ENCODE assay signal across 9 mouse cellular contexts in the genomic region with DNA sequence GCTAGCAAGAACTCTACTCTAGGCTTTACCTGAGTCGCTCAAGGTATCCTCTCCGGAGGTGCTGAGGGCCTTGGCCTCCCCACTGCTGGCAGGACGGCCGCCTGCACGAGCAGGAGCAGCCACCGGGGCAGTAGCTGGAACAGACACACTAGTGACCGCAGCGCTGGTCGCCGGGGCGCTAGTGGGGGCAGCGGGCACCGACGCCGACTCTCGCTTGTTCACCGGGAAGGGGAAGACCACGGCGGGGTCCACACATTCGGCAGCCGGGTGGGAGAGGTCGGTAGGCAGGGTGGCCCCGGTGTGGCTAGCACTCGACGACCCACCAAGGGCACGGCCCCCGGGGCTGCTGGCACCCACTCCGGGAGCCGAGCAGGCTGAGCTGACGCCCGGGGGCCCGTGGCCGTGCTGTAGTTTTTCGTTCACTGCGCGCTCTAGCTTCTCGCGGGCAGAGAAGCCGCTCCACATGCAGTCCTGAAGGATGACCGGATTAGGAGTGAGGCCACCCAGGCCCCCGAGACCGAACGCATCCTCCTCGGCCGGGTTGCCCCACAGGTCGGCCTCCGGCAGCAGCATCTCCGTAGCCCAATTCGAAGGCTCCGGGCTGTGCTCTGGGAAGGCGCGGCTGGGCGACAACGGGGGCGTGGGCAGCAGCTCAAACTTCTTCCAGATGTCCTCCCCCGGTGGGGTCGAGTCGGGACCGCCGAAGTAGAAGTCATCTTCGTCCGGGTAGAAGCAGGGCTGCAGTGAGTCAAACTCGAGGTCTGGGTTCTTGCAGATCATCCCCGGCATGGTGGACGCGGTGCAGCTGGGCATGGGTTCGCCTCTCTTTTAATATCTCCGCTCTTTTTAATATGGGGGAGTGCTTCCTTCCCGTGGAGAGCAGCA. TPM values are rescaled to one million over a fixed set of nuclear protein-coding genes. Genes with fewer than 3 reads are reported as not detected.
DNase-seq lines count a peak whose midpoint lies in the region; ATAC-seq and TF ChIP-seq lines count a peak whose summit lies in the region.
"Had no signal": no experiment of that assay in that cellular context is flagged by ENCODE, and none has a peak within 500 bp of the region (broad histone marks: within the 10 kb centered on the region; RNA-seq: fewer than 3 reads in every experiment).

No protein-coding gene starts in this region.

- H3K4me3 ChIP-seq in cortical plate, adult 2 months (ENCODE audit: insufficient read depth, low read length), result peak overlapping the region; percentile 72
- peak overlapping the region; percentile 85 for H3K4me3 ChIP-seq in heart, embryonic 10.5 days
- peak overlapping the region; percentile 83 for H3K4me3 ChIP-seq in kidney, embryonic 14.5 days (ENCODE audit: low read length)
- peak overlapping the region; percentile 66 for H3K4me3 ChIP-seq in liver, embryonic 13.5 days (replicated peaks)

- peak overlapping the region; percentile 83 for H3K4me2 ChIP-seq in kidney, embryonic 14.5 days (replicated peaks; ENCODE audit: low read depth, low read length)
- peak overlapping the region; percentile 81 for H3K4me2 ChIP-seq in liver, embryonic 13.5 days

- TF ChIP-seq CTCF in cortical plate, adult 2 months (IDR thresholded peaks at IDR 0.05; ENCODE audit: extremely low read depth, insufficient read depth, low read length), result no peak

- H3K4me1 ChIP-seq in cortical plate, adult 2 months (ENCODE audit: control insufficient read depth, insufficient read depth, low read length), result peaks cover 3% of the 10 kb centered on the region; the same call in 1 of the 2 replicates
- peaks cover 29% of the 10 kb centered on the region for H3K4me1 ChIP-seq in heart, embryonic 10.5 days
- peaks cover 22% of the 10 kb centered on the region; the same call in 1 of the 2 replicates for H3K4me1 ChIP-seq in kidney, embryonic 14.5 days (ENCODE audit: control insufficient read depth, insufficient read depth, low read length)
- peaks cover 27% of the 10 kb centered on the region for H3K4me1 ChIP-seq in liver, embryonic 13.5 days (replicated peaks)

- no peaks in the 10 kb centered on the region for H3K9me3 ChIP-seq in heart, embryonic 10.5 days
- H3K9me3 ChIP-seq in kidney, embryonic 14.5 days (ENCODE audit: control insufficient read depth, low read length), result no peaks in the 10 kb centered on the region
- H3K9me3 ChIP-seq in liver, embryonic 13.5 days (replicated peaks), result no peaks in the 10 kb centered on the region

- H3K27ac ChIP-seq in cortical plate, adult 2 months (ENCODE audit: insufficient read depth, low read length), result no peak overlapping the region
- H3K27ac ChIP-seq in heart, embryonic 10.5 days, result peak overlapping the region; percentile 97
- H3K27ac ChIP-seq in kidney, embryonic 14.5 days (ENCODE audit: low read depth, low read length), result peak overlapping the region; percentile 87
- H3K27ac ChIP-seq in liver, embryonic 13.5 days, result no peak overlapping the region

- peaks cover 44% of the 10 kb centered on the region for H3K36me3 ChIP-seq in heart, embryonic 10.5 days
- H3K36me3 ChIP-seq in kidney, embryonic 14.5 days (ENCODE audit: control insufficient read depth, insufficient read depth, low read length), result peaks cover 35% of the 10 kb centered on the region
- peaks cover 10% of the 10 kb centered on the region; the same call in 1 of the 2 replicates for H3K36me3 ChIP-seq in liver, embryonic 13.5 days
- H3K36me3 ChIP-seq: G1E had no signal

- ATAC-seq in kidney, embryonic 14.5 days (ENCODE audit: low FRiP score, low TSS enrichment), result no peak; the same call in 1 of the 2 replicates
- ATAC-seq in liver, embryonic 13.5 days (ENCODE audit: low read depth), result no peak
- ATAC-seq in megakaryocyte progenitor cell, adult 5-6 weeks (replicated peaks; ENCODE audit: poor library complexity), result no peak

- no peaks in the 10 kb centered on the region for H3K27me3 ChIP-seq in heart, embryonic 10.5 days (ENCODE audit: insufficient read depth, poor library complexity, severe bottlenecking)
- H3K27me3 ChIP-seq in kidney, embryonic 14.5 days (ENCODE audit: control insufficient read depth, insufficient read depth, low read length), result no peaks in the 10 kb centered on the region
- H3K27me3 ChIP-seq in liver, embryonic 13.5 days, result peaks cover 75% of the 10 kb centered on the region

- H3K9ac ChIP-seq in kidney, embryonic 14.5 days (ENCODE audit: low read depth, low read length), result peak overlapping the region; percentile 84
- peak overlapping the region; percentile 67 for H3K9ac ChIP-seq in liver, embryonic 13.5 days

- under 1% methylated on average over 69 of the region's 69 CpGs for WGBS in heart, embryonic 10.5 days
- under 1% methylated on average over 68 of the region's 69 CpGs for WGBS in kidney, embryonic 14.5 days
- WGBS in liver, embryonic 13.5 days (ENCODE audit: insufficient replicate concordance), result under 1% methylated on average over 65 of the region's 69 CpGs

- intact Hi-C loops in heart, postnatal 25 days (cut with DNase I), result loop anchor here (2.0 to 5.0 kb wide), 3 partner anchors 157 to 618 kb away; no protein-coding TSS in a partner anchor

- peak; percentile 91 for DNase-seq in heart, adult 11 months
- DNase-seq in heart, postnatal 25 days (ENCODE audit: low spot score), result no peak
- no peak for DNase-seq in heart, embryonic 10.5 days (ENCODE audit: low spot score)
- no peak for DNase-seq in liver, embryonic 13.5 days
- DNase-seq in ovary, postnatal 36 days (ENCODE audit: low spot score), result peak; percentile 35

- no peak for TF ChIP-seq POLR2A in cortical plate, adult 2 months (IDR thresholded peaks at IDR 0.05; ENCODE audit: extremely low read depth, insufficient read depth, low read length)

RNA-seq across cellular contexts. Expression of a gene that starts 1.9 kb away (rescaled TPM):
- 1 to 10 TPM; 4.9 to 5.9 TPM for total RNA-seq in heart, postnatal 25 days (2021)
- polyA plus RNA-seq in cortical plate, adult 2 months (2012; rRNA removed), result 9.5 and 10.9 TPM in 2 replicates
- polyA plus RNA-seq in heart, embryonic 10.5 days (2016; fragmentation: Nextera tagmentation; extraction: Ambion mirVana), result 89.4 and 93.9 TPM in 2 replicates
- polyA plus RNA-seq in kidney, embryonic 14.5 days (2014; fragmentation: Nextera tagmentation; extraction: Ambion mirVana), result 88.2 and 104 TPM in 2 replicates
- 7.5 and 7.7 TPM in 2 replicates for polyA plus RNA-seq in liver, embryonic 13.5 days (2015; fragmentation: Nextera tagmentation; extraction: Ambion mirVana)
- 0.64 and 2.5 TPM in 2 replicates for total RNA-seq in megakaryocyte progenitor cell, adult 5-6 weeks (2015)
- total RNA-seq in megakaryocyte progenitor cell, adult 5-6 weeks (2017), result 0.71 and 2.3 TPM in 2 replicates
- polyA plus RNA-seq: G1E had no signal

Comparison
In these comparisons a context has a peak if more than half of its experiments do, and no peak if none do; other contexts are left out.
1. DNase-seq: peak in heart, adult 11 months (single experiment) and ovary, postnatal 36 days (single experiment); none in heart, postnatal 25 days (single experiment), heart, embryonic 10.5 days (single experiment) and liver, embryonic 13.5 days (single experiment).
2. H3K27ac ChIP-seq: peak in heart, embryonic 10.5 days (single experiment) and kidney, embryonic 14.5 days (single experiment); none in cortical plate, adult 2 months (single experiment) and liver, embryonic 13.5 days (single experiment).
3. Peak in every context shown above with its lines, with median percentiles within 50 percentile points of each other: H3K4me3 ChIP-seq.